Mouse (Mus musculus) forebrain, embryonic 15.5 days (tissue): ENCODE measurements around the gene Eya3. TPM values are rescaled to one million over a fixed set of nuclear protein-coding genes. Genes with fewer than 3 reads are reported as not detected.
A peak's percentile ranks its signal among the peaks of the same experiment; 100 is the strongest.
"Not testable (repeated sequence)": the region's sequence is repeated elsewhere in the genome, so short reads cannot be mapped to it uniquely, and the experiment has no call there.

Experiments used
- ATAC-seq: fragments of 200-750 bp; cut with Nextera tagmentation; replicated peaks from 2 replicates; pipeline ENCODE4 v1.8.0; 2017; ENCODE audit warnings: mild to moderate bottlenecking, moderate TSS enrichment, moderate library complexity
- H3K27ac ChIP-seq: fragments of 300-500 bp; sonication (generic); replicated peaks from 2 replicates; pipeline ENCODE4 v1.5.1; 2015; ENCODE audit warnings: mild to moderate bottlenecking, inconsistent platforms
- H3K27me3 ChIP-seq: fragments of 300-500 bp; sonication (generic); 2 replicates; pipeline ENCODE4 v1.6.1; 2015; ENCODE audit warnings: inconsistent platforms
- H3K36me3 ChIP-seq: fragments of 300-500 bp; sonication (generic); 2 replicates; pipeline ENCODE4 v1.6.1; 2015; ENCODE audit warnings: mild to moderate bottlenecking, inconsistent platforms
- H3K4me1 ChIP-seq: fragments of 300-500 bp; sonication (generic); 2 replicates; pipeline ENCODE4 v1.6.1; 2015; ENCODE audit warnings: inconsistent platforms
- H3K4me2 ChIP-seq: fragments of 300-500 bp; sonication (generic); replicated peaks from 2 replicates; pipeline ENCODE4 v1.6.1; 2015; ENCODE audit warnings: mild to moderate bottlenecking, inconsistent platforms
- H3K4me3 ChIP-seq: fragments of 300-500 bp; sonication (generic); 2 replicates; pipeline ENCODE4 v1.5.1; 2015; ENCODE audit warnings: mild to moderate bottlenecking, inconsistent platforms
- H3K9ac ChIP-seq: fragments of 300-500 bp; sonication (generic); replicated peaks from 2 replicates; pipeline ENCODE4 v1.6.1; 2015; ENCODE audit warnings: mild to moderate bottlenecking, inconsistent platforms
- H3K9me3 ChIP-seq: fragments of 300-500 bp; sonication (generic); 2 replicates; pipeline ENCODE4 v1.6.1; 2016; ENCODE audit warnings: inconsistent platforms
- WGBS: fragments of 180-500 bp; shearing (Covaris S2); methylation state at CpG from one replicate; pipeline ENCODE4 v1.1.7; 2015; ENCODE audit warnings: mixed read lengths; 5-methylcytosine and 5-hydroxymethylcytosine counted together
- polyA plus RNA-seq: library from polyadenylated mRNA; unstranded; fragments of >200 nt; fragmentation: Nextera tagmentation; extraction: Ambion mirVana; gene quantifications from 2 replicates; pipeline ENCODE4 v1.2.1, GENCODE M21; 2015

Gene Eya3
- polyA plus RNA-seq, 1 experiment from 2014 or later: 17.8 TPM

DNA sequence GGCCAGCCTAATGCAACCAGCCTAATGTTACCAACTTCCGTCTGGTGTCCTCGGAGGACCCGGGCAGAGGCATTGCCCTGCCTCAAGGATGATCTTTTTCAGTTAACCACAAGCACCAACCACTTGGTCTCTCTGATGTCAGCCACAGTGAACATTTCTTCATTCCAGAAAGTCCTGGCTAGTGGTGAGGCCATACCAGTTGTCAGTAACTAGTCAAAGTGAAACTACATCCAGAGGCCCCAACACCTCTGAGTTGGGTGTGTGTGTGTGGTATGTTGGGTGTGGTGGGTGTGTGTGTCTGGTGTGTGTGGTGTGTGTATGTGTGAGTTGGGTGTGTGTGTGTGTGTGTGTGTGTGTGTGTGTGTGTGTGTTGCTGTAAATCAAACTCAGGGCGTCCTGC is 110.0 kb downstream of the Eya3 start:
- ATAC-seq: no peak
- 93% methylated on average over 4 of the region's 4 CpGs for WGBS
- Histone ChIP-seq H3K27ac (no peak overlapping the region), H3K9me3 (no peaks in the 10 kb centered on the region), H3K36me3 (no peaks in the 10 kb centered on the region), H3K4me1 (0 out of 2 replicates have a peak, but pooled peaks cover 8% of the 10 kb centered on the region), H3K4me3 (no peak overlapping the region), H3K4me2 (no peak overlapping the region), H3K27me3 (no peaks in the 10 kb centered on the region), H3K9ac (no peak overlapping the region)

DNA sequence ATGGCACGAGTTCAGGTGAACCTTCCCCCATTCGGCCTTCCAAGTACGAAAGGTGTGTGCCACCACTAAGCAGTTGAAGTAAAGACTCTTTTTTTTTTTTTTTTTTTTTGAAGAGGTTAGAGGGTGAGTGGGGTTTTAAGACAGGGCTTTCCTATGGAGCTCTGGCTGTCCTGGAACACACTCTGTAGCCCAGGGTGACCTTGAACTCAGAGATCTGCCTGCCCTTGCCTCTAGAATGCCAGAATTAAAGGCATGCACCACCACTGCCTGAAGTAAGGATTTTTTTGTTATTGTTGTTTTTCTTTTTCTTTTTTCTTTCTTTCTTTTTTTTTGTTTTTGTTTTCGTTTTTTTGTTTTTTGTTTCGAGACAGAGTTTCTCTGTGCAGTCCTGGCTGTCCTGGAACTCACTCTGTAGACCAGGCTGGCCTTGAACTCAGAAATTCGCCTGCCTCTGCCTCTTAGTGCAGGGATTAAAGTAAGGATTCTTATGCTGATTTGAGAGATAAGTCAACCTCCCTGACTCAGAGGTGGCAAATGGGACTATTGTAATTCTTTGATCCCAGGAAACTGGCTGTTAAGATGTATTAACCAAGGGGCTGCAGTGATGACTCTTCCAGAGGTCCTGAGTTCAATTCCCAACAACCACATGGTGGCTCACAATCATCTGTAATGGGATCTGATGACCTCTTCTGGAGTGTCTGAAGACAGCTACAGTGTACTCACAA is 110.6 kb downstream of the Eya3 start:
- ATAC-seq: no peak
- 79% methylated on average over 6 of the region's 6 CpGs for WGBS

DNA sequence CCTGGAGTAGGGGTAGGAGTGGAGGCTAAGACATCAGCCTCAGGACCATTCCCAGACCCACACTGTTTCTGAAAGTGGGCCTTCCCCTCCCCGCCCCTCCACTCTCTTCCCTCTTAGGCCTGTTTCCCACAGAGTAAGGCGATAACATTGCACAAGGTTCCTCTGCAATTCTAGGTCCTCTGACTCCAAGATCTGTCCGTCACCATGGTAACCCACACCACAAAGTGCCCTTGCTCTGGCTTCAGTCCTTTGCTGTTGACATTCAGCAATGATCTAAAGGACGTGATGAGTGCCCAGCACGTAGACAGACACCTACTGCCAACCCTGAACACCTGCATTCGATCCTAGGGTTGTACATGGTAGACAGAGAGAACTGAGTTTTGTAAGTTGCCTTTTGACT is 114.2 kb downstream of the Eya3 start:
- Histone ChIP-seq H3K27ac (no peak overlapping the region), H3K36me3 (no peaks in the 10 kb centered on the region), H3K4me2 (no peak overlapping the region), H3K27me3 (peaks cover 8% of the 10 kb centered on the region), H3K4me3 (no peak overlapping the region), H3K9me3 (no peaks in the 10 kb centered on the region), H3K9ac (no peak overlapping the region), H3K4me1 (peaks cover 11% of the 10 kb centered on the region)
- 77% methylated on average over 6 of the region's 6 CpGs for WGBS
- no peak for ATAC-seq

More for the DNA sequence above, 110.6 kb downstream of the Eya3 start:
- 0 out of 2 replicates have a peak, but pooled peaks cover 5% of the 10 kb centered on the region for H3K4me1 ChIP-seq
- H3K4me3 ChIP-seq: no peak overlapping the region
- no peaks in the 10 kb centered on the region for H3K27me3 ChIP-seq
- H3K4me2 ChIP-seq: no peak overlapping the region
- H3K9me3 ChIP-seq: no peaks in the 10 kb centered on the region
- no peak overlapping the region for H3K27ac ChIP-seq
- H3K36me3 ChIP-seq: no peaks in the 10 kb centered on the region
- H3K9ac ChIP-seq: no peak overlapping the region

DNA sequence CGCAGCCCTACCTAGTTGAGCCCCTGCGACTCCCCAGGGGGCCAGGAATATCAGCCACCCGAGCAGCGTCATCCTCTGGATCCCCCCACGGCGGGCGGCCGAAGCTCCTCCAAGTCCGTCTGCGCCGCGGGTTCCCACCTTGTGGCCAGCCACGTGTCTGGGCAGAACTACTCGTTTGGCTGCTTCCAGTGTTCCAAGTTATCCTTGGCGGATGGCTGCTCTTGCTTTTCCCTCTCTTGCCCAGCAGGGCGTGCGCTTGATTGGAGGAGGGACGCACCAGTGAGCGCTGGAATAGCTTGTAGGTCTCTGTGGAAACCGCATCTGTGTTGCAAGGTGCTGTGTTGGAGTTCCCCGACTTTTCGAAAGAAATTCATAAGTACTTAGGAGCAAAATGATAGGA is 118.2 kb downstream of the Eya3 start, which contains the start of gene Smpdl3b:
Gene Smpdl3b (minus strand): TSS at position 279 of the 400 bp plus-strand sequence.
- H3K36me3 ChIP-seq: no peaks in the 10 kb centered on the region
- no peaks in the 10 kb centered on the region for H3K9me3 ChIP-seq
- H3K27ac ChIP-seq: no peak within 1 kb of the TSS
- peaks cover 10% of the 10 kb centered on the region for H3K27me3 ChIP-seq
- peaks cover 11% of the 10 kb centered on the region for H3K4me1 ChIP-seq
- H3K4me3 ChIP-seq: peak within 1 kb of the TSS; percentile 42
- H3K4me2 ChIP-seq: peak within 1 kb of the TSS; percentile 87
- peak; percentile 60; the same call in 1 of the 2 replicates for ATAC-seq
- WGBS: 1% methylated on average over 22 of the region's 22 CpGs
- peak within 1 kb of the TSS; percentile 50; the same call in 1 of the 2 replicates for H3K9ac ChIP-seq

DNA sequence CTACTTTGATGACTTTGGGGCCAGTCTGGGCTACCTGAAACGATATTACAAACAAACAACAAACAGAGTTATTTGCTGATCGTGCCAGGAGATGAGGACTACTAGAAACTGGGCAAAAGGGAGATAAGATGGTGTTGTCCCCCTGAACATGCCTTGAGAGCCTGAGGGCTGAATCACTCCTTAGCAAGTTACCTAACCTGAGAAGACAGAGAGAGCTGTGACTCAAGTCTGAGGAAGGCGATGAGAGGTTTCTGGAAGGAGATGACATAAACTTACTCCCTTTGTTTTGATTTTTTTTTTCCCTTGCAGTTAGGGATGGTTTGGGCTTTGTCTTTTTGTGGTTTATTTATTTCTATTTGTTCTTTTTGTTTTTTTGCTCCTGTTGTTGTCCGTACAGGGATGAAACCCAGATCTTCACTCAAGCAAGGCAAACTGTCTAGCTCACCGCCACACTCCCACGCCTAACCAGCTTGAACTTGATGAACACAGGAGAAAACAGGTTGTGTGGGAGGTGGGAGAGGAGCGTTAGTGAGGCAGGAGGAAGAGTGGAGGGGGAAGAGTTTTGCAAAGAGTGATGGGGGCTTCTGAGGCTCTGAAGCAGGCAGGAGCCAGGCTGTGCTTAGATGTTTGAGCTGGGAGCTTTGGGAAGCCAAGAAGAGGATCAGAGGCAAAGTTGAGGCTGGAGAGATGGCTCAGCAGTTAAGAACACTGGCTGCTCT is 119.0 kb downstream of the Eya3 start:
- Histone ChIP-seq H3K36me3 (no peaks in the 10 kb centered on the region), H3K27ac (no peak overlapping the region), H3K9ac (no peak overlapping the region), H3K9me3 (no peaks in the 10 kb centered on the region), H3K4me2 (no peak overlapping the region), H3K4me1 (peaks cover 11% of the 10 kb centered on the region), H3K27me3 (peaks cover 10% of the 10 kb centered on the region), H3K4me3 (no peak overlapping the region)
- ATAC-seq: no peak
- 87% methylated on average over 7 of the region's 7 CpGs for WGBS

DNA sequence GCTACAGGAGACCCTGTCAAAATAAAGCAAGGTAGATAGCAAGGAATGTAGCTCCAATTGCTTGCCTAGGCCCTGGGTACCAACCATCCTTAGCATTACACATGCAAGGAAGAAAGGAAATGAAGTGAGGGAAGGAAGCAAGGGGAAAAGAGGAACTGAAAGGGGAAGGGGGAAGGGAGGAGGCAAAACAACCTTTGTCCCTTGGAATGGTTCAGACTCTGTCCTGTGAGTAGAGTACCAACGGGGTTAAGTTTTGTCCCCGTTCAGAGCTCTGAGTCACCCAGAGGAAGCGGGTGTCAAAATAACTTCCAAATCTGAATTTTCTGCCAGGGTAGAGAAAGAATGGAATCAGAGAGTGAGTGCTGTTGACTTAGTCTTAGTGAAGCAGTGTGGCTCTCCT is 121.5 kb downstream of the Eya3 start:
- Histone ChIP-seq H3K4me3 (no peak overlapping the region), H3K4me1 (peaks cover 11% of the 10 kb centered on the region), H3K4me2 (no peak overlapping the region), H3K9me3 (no peaks in the 10 kb centered on the region), H3K27ac (no peak overlapping the region), H3K9ac (no peak overlapping the region), H3K27me3 (peaks cover 10% of the 10 kb centered on the region), H3K36me3 (no peaks in the 10 kb centered on the region)
- 81% methylated on average over 3 of the region's 3 CpGs for WGBS
- no peak for ATAC-seq

DNA sequence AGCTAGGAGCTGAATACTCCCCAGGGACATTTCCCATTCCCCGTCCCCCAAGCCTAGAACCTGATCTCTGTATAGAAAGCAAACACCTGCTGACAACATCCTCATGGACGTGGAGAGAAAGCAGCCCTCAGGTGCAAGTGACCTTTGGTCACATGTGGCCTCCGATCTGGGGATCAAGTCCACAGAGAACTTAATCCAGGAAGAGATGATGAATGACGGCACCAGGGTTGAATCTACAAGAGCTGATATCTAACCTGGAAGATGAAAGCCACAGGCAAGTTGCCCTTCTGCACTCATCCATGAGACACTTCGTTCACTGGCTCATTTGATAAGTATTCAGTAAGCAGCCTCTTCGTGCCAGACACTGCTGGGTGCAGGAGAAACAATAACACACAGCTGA is 123.8 kb downstream of the Eya3 start:
- ATAC-seq: no peak
- no peaks in the 10 kb centered on the region for H3K36me3 ChIP-seq
- no peaks in the 10 kb centered on the region for H3K4me1 ChIP-seq
- H3K4me2 ChIP-seq: no peak overlapping the region
- peaks cover 6% of the 10 kb centered on the region for H3K27me3 ChIP-seq
- WGBS: 76% methylated on average over 6 of the region's 6 CpGs
- no peak overlapping the region for H3K4me3 ChIP-seq
- H3K27ac ChIP-seq: no peak overlapping the region
- no peak overlapping the region for H3K9ac ChIP-seq
- no peaks in the 10 kb centered on the region for H3K9me3 ChIP-seq

DNA sequence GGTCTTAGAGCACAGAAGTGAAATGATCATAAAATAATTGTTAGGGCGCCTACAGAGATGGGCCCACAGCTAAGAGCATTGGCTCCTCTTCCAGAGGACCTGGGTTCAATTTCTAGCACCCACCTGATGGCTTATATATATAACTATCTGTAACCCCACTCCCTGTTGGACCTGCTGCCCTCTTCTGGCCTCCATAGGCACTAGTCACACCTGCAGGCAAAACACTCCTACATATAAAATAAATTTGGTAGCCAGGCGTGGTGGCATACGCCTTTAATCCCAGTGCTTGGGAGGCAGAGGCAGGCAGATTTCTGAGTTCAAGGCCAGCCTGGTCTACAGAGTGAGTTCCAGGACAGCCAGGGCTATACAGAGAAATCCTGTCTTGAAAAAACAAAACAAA is 124.3 kb downstream of the Eya3 start:
- not testable (repeated sequence) for H3K4me3 ChIP-seq, H3K9me3 ChIP-seq, H3K36me3 ChIP-seq, H3K27me3 ChIP-seq, H3K4me2 ChIP-seq, H3K4me1 ChIP-seq, H3K9ac ChIP-seq, ATAC-seq, H3K27ac ChIP-seq
- 90% methylated on average over 3 of the region's 3 CpGs for WGBS

DNA sequence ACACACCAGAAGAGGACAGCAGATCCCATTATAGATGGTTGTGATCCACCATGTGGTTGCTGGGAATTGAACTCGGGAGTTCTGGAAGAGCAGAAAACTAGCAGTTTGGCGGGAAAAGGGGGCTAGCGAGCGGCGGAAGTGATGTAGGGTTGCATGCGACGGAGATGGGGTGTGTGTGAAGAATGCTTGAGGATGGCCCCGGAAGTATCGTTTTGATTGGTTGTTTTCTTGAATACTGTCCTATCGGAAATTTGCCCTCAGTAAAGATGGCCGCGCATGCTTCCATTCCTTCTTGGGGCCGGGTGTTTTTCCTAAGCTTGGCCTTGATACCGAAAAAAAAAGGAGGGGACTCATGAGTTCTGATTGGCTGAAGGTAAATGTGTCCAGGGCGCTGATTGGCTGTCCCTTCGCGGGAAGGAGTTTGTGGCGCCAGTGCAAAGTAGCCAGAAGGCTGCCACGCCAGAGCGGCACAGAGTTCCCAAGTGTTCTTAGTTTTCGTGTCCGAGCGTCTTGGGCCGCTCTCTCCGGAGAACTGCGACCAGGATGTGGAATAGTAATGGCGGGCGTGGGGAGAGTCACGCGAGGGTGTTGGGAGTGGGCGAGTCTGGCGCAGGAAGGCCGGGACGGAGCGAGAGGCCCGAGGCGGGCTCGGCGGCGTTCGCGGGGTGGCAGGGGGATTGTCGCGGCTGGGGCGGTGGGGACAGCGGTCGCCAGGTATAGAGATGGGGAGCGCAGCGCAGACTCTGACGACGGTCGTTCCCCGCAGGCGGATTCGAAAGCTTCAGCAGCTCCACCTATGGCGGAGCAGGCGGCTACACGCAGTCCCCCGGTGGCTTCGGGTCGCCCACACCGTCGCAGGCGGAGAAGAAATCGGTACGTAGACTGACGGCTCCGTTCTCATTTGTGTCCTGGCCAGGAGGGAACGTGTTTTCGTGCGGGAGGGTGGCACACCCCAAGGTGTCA is 129.4 kb downstream of the Eya3 start, which contains the start of gene Rpa2:
Gene Rpa2 (plus strand): TSS at position 419 of the 963 bp plus-strand sequence.
- peak within 1 kb of the TSS; percentile 60 for H3K9ac ChIP-seq
- under 1% methylated on average over 71 of the region's 71 CpGs for WGBS
- no peak within 1 kb of the TSS for H3K27ac ChIP-seq
- peak; percentile 98 for ATAC-seq
- no peaks in the 10 kb centered on the region for H3K9me3 ChIP-seq
- peak within 1 kb of the TSS; percentile 86 for H3K4me2 ChIP-seq
- peak within 1 kb of the TSS; percentile 81 for H3K4me3 ChIP-seq
- H3K27me3 ChIP-seq: no peaks in the 10 kb centered on the region
- peaks cover 12% of the 10 kb centered on the region for H3K36me3 ChIP-seq
- H3K4me1 ChIP-seq: peaks cover 12% of the 10 kb centered on the region

DNA sequence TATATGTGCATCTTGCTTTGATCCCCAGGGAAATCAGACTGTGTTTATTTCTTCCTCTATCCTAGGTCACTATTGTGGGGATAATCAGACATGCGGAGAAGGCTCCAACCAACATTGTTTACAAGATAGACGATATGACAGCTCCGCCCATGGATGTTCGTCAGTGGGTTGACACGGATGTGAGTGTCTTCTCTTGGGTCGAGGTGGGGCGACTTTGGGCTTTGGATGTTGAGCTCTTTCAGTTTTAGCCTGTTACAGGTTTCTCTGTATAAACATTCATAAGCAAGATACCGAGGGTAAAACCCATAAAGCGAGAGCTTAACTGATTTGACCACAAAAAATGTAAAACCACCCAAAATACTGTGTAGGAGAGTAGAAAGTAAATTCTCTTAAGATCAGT is 133.0 kb downstream of the Eya3 start:
- Histone ChIP-seq H3K27me3 (no peaks in the 10 kb centered on the region), H3K36me3 (peaks cover 43% of the 10 kb centered on the region), H3K27ac (no peak overlapping the region), H3K4me3 (no peak overlapping the region), H3K9me3 (no peaks in the 10 kb centered on the region), H3K4me1 (peaks cover 12% of the 10 kb centered on the region), H3K4me2 (no peak overlapping the region), H3K9ac (no peak overlapping the region)
- no peak for ATAC-seq
- 95% methylated on average over 9 of the region's 9 CpGs for WGBS
